Mouse (Mus musculus): ENCODE measurements around the gene Zfp646. TPM values are rescaled to one million over a fixed set of nuclear protein-coding genes. Genes with fewer than 3 reads are reported as not detected.

Gene Zfp646
- polyA plus RNA-seq, 1 experiment from 2014 or later = 12.9 TPM

DNA sequence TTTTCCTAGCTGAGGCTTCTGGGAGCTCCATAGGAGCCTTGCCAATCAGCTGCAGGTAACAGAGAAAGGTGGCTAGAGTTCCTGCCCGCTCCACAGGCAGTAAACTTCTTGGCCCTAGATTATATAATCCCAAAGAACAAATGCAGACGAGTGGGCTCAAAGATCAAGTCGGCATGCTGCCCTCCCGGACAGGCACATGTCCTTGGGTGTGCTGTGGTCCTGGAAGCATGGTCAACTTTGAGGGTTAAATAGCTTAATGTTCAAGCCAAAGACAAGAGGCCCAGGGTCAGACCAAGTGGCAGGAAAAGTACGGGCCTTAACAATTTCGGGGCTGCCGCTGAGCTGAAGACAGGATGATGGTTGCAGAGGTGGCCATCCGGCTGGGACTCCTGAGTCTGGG lies 50.0 kb downstream of the Zfp646 start:
- Histone ChIP-seq H3K4me3 (no peak overlapping the region), H3K4me1 (no peaks in the 10 kb centered on the region), H3K27me3 (peaks cover 32% of the 10 kb centered on the region), H3K36me3 (ENCODE audit: poor library complexity, severe bottlenecking) (peaks cover 57% of the 10 kb centered on the region), H3K4me2 (no peak overlapping the region), H3K27ac (no peak overlapping the region), H3K9ac (no peak overlapping the region), H3K9me3 (replicated peaks) (no peaks in the 10 kb centered on the region)
- ATAC-seq = no peak
- WGBS = 92% methylated on average over 8 of the region's 8 CpGs

GRCm38 (mm10) chr7:127926846-127927245 lies 50.8 kb downstream of the Zfp646 start:
- Histone ChIP-seq H3K4me1 (no peaks in the 10 kb centered on the region), H3K27ac (no peak overlapping the region), H3K27me3 (peaks cover 40% of the 10 kb centered on the region), H3K36me3 (ENCODE audit: poor library complexity, severe bottlenecking) (peaks cover 55% of the 10 kb centered on the region), H3K9ac (no peak overlapping the region), H3K9me3 (replicated peaks) (no peaks in the 10 kb centered on the region), H3K4me3 (no peak overlapping the region), H3K4me2 (no peak overlapping the region)
- ATAC-seq = no peak
- WGBS = 89% methylated on average over 11 of the region's 11 CpGs

DNA sequence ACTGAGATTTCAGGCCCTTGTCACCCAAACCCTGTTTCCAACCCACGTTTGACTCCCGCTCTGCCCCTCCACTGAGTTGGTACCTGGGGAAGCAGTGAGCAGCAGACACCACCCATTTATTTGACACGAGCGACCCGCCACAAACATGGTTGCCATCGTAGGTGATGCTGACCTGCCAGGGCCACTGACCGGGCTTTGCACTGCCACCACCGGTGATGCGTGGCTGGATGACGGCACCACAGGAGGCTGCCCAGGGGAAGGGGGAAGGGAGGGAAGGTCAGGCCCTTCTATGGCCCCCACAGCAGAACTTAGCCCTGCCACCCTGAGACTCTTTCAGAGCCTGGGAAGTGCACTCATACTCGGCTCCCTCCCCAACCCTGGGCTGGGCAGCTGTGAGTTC lies 51.7 kb downstream of the Zfp646 start:
- Histone ChIP-seq H3K9ac (no peak overlapping the region), H3K4me1 (no peaks in the 10 kb centered on the region), H3K9me3 (replicated peaks) (no peaks in the 10 kb centered on the region), H3K4me3 (no peak overlapping the region), H3K27me3 (peaks cover 40% of the 10 kb centered on the region), H3K4me2 (no peak overlapping the region), H3K27ac (no peak overlapping the region), H3K36me3 (ENCODE audit: poor library complexity, severe bottlenecking) (peaks cover 48% of the 10 kb centered on the region)
- ATAC-seq = no peak
- WGBS = 89% methylated on average over 11 of the region's 11 CpGs

- Histone ChIP-seq H3K4me2 (no peak overlapping the region), H3K36me3 (ENCODE audit: poor library complexity, severe bottlenecking) (peaks cover 39% of the 10 kb centered on the region), H3K4me1 (no peaks in the 10 kb centered on the region), H3K9me3 (replicated peaks) (no peaks in the 10 kb centered on the region), H3K9ac (no peak overlapping the region), H3K4me3 (no peak overlapping the region), H3K27ac (no peak overlapping the region), H3K27me3 (peaks cover 40% of the 10 kb centered on the region)
- ATAC-seq = no peak
- WGBS = 52% methylated on average over 5 of the region's 5 CpGs
These were observed 52.6 kb downstream of the Zfp646 start for GRCm38 (mm10) chr7:127928596-127928995.

- Histone ChIP-seq H3K27me3 (peaks cover 40% of the 10 kb centered on the region), H3K9ac (0 out of 2 replicates have a peak within 1 kb of the TSS, but pooled peaks have one; percentile 17), H3K4me2 (0 out of 2 replicates have a peak within 1 kb of the TSS, but pooled peaks have one; percentile 2), H3K9me3 (replicated peaks) (no peaks in the 10 kb centered on the region), H3K4me3 (no peak within 1 kb of the TSS), H3K27ac (no peak within 1 kb of the TSS), H3K4me1 (peaks cover 7% of the 10 kb centered on the region; the same call in 1 of the 2 replicates), H3K36me3 (ENCODE audit: poor library complexity, severe bottlenecking) (peaks cover 26% of the 10 kb centered on the region)
- ATAC-seq = no peak
- 10% methylated on average over 6 of the region's 6 CpGs for WGBS
These were observed 53.9 kb downstream of the Zfp646 start, which contains the start of gene Prss8 for GRCm38 (mm10) chr7:127929923-127930322. TSS of gene Prss8 (minus strand) at chr7:127930104.

DNA sequence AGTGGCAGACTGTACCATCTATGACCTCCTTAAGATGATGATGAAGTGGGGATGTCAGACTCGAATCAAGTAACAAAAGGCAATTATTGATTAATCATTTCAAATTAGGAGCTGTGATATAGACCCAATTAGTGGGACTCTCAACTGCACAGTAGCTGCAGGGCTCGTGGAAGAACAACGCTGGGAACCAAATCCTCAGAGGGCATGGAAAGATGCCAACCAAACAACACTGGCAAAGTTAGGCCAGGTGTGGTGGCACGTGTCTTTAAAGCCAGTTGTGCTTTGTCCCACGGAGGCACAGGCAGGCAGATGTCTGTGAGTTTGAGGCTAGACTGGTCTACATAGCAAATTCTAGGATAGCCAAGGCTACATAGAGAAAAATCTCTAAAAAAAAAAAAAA lies 54.6 kb downstream of the Zfp646 start:
- 68% methylated on average over 5 of the region's 5 CpGs for WGBS

GRCm38 (mm10) chr7:127931351-127932135 lies 55.5 kb downstream of the Zfp646 start:
- peaks cover 40% of the 10 kb centered on the region for H3K27me3 ChIP-seq
- peaks cover 10% of the 10 kb centered on the region for H3K36me3 ChIP-seq (ENCODE audit: poor library complexity, severe bottlenecking)
- H3K4me3 ChIP-seq = no peak overlapping the region; the same call in 1 of the 2 replicates
- no peaks in the 10 kb centered on the region for H3K9me3 ChIP-seq (replicated peaks)
- H3K4me2 ChIP-seq = no peak overlapping the region
- 30% methylated on average over 13 of the region's 13 CpGs for WGBS
- peaks cover 16% of the 10 kb centered on the region for H3K4me1 ChIP-seq
- H3K27ac ChIP-seq = no peak overlapping the region
- no peak for ATAC-seq
- H3K9ac ChIP-seq = no peak overlapping the region

More for the DNA sequence above, 54.6 kb downstream of the Zfp646 start:
- no peak overlapping the region for H3K27ac ChIP-seq
- no peak overlapping the region for H3K4me3 ChIP-seq
- H3K9me3 ChIP-seq (replicated peaks) = no peaks in the 10 kb centered on the region
- H3K27me3 ChIP-seq = peaks cover 40% of the 10 kb centered on the region
- no peak overlapping the region for H3K9ac ChIP-seq
- H3K4me2 ChIP-seq = no peak overlapping the region
- ATAC-seq = no peak
- peaks cover 8% of the 10 kb centered on the region; the same call in 1 of the 2 replicates for H3K4me1 ChIP-seq
- peaks cover 19% of the 10 kb centered on the region for H3K36me3 ChIP-seq (ENCODE audit: poor library complexity, severe bottlenecking)

DNA sequence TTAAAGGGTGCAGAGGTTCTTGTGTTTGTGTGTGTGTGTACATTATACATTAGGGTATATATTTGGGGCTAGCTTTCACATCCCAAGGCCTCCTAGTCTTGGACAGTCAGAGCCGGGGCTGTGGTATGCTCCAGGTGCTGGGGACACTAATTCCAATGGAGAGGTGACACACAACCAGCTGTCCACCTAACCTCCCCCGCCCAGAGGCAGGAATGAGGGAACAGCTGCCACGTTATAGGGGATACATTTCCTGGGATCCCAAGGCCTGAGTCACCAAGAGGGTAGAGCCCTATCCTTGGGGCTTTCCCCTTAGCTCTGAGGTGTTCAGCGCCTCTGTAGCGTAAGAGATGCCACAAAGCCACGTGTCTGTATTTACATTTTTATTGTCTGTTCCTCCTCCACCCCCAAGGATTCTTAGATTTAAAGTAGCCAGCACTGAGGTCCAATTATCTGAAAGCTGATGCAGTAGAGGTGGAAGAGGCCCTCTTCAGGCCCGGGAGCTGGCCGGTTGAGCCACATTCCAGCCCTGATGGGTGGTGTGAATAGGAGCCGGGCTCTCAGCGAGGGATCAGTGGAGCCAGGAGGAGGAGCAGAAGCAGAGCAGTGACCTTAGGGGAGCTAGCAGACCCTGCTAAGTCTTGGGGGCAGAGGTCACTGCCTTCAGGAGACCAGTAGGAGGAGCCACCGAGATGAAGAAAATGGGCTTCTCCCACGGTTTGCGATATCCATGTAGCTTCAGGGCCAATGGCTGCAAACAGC lies 56.4 kb downstream of the Zfp646 start:
- Histone ChIP-seq H3K9ac (no peak overlapping the region), H3K27ac (no peak overlapping the region), H3K9me3 (replicated peaks) (no peaks in the 10 kb centered on the region)

GRCm38 (mm10) chr7:127934075-127934474 lies 58.1 kb downstream of the Zfp646 start:
- Histone ChIP-seq H3K27me3 (peaks cover 26% of the 10 kb centered on the region), H3K36me3 (ENCODE audit: poor library complexity, severe bottlenecking) (no peaks in the 10 kb centered on the region), H3K27ac (no peak overlapping the region), H3K9ac (no peak overlapping the region), H3K4me3 (no peak overlapping the region), H3K4me2 (no peak overlapping the region), H3K4me1 (peaks cover 16% of the 10 kb centered on the region), H3K9me3 (replicated peaks) (no peaks in the 10 kb centered on the region)
- no peak for ATAC-seq
- WGBS = 93% methylated on average over 5 of the region's 5 CpGs

More for the DNA sequence above, 56.4 kb downstream of the Zfp646 start:
- peaks cover 16% of the 10 kb centered on the region for H3K4me1 ChIP-seq
- peaks cover 40% of the 10 kb centered on the region for H3K27me3 ChIP-seq
- H3K36me3 ChIP-seq (ENCODE audit: poor library complexity, severe bottlenecking) = 0 out of 2 replicates have a peak, but pooled peaks cover under 1% of the 10 kb centered on the region
- no peak overlapping the region for H3K4me2 ChIP-seq
- no peak for ATAC-seq
- no peak overlapping the region for H3K4me3 ChIP-seq
- 17% methylated on average over 13 of the region's 13 CpGs for WGBS

DNA sequence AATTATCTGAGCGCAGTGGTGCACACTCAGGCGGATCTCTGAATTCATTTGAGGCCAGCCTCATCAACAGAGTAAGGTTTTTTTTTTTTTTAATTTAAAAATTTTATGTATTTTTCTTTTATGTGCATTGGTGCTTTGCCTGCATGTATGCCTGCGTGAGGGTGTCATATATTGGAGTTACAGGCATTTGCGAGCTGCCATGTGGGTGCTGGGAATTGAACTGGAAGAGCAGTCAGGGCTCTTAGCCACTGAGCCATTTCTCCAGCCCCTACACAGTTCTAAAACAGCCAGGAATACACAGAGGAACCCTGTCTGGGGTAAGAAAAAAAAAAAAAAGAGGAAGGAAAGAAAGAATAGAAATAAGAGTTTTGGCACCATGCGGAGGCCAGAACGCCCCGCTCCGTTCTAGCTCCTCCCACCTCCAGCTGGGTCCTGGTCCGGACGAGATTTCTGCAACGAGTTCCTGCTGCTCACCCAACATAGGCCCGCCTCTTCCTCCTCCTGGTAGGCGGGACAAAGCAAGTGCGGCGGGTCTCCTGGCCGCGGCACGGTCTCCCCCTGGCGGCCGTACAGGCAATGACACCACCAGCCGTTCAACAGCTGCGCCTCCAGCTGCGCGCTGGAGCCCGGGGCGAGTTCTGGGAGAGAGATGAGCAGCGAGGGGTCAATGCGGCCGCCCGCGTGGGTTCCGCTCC lies 59.2 kb downstream of the Zfp646 start:
- Histone ChIP-seq H3K9ac (peak overlapping the region; percentile 86), H3K4me2 (peak overlapping the region; percentile 94), H3K27ac (peak overlapping the region; percentile 49; the same call in 1 of the 2 replicates), H3K36me3 (ENCODE audit: poor library complexity, severe bottlenecking) (no peaks in the 10 kb centered on the region), H3K9me3 (replicated peaks) (no peaks in the 10 kb centered on the region), H3K4me3 (peak overlapping the region; percentile 69), H3K27me3 (peaks cover 15% of the 10 kb centered on the region), H3K4me1 (peaks cover 16% of the 10 kb centered on the region)
- 7% methylated on average over 32 of the region's 32 CpGs for WGBS
- ATAC-seq = peak; percentile 97
